Mouse (Mus musculus): Measurements from ENCODE around the gene Amigo2. TPM values are rescaled to one million over a fixed set of nuclear protein-coding genes. Genes with fewer than 3 reads are reported as not detected.
A peak's percentile ranks its signal among the peaks of the same experiment; 100 is the strongest.

The Amigo2 gene
- polyA plus RNA-seq, 1 experiment from 2014 or later = 2.9 TPM

GRCm38 (mm10) chr15:97280131-97280530 is 33.0 kb upstream of the Amigo2 start:
- Histone ChIP-seq H3K27me3 (ENCODE audit: low read depth, poor library complexity, severe bottlenecking) (no peaks in the 10 kb centered on the region), H3K9me3 (replicated peaks) (no peaks in the 10 kb centered on the region), H3K27ac (peak overlapping the region; percentile 50; the same call in 1 of the 2 replicates), H3K4me1 (peaks cover 66% of the 10 kb centered on the region), H3K4me3 (no peak overlapping the region), H3K36me3 (no peaks in the 10 kb centered on the region)
- DNase-seq (ENCODE audit: low spot score) = no peak
- 85% methylated on average over 8 of the region's 8 CpGs for WGBS

- H3K9me3 ChIP-seq (replicated peaks) = no peaks in the 10 kb centered on the region
- no peaks in the 10 kb centered on the region for H3K36me3 ChIP-seq
- H3K4me3 ChIP-seq = no peak overlapping the region
- no peak overlapping the region for H3K27ac ChIP-seq
- DNase-seq (ENCODE audit: low spot score) = no peak
- peaks cover 67% of the 10 kb centered on the region for H3K4me1 ChIP-seq
- 89% methylated on average over 9 of the region's 9 CpGs for WGBS
- H3K27me3 ChIP-seq (ENCODE audit: low read depth, poor library complexity, severe bottlenecking) = no peaks in the 10 kb centered on the region
Observed at GRCm38 (mm10) chr15:97278340-97278948, 31.4 kb upstream of the Amigo2 start.

GRCm38 (mm10) chr15:97277328-97277727 is 30.2 kb upstream of the Amigo2 start:
- no peaks in the 10 kb centered on the region for H3K27me3 ChIP-seq (ENCODE audit: low read depth, poor library complexity, severe bottlenecking)
- no peak for DNase-seq (ENCODE audit: low spot score)
- peak overlapping the region; percentile 17; the same call in 1 of the 2 replicates for H3K27ac ChIP-seq
- no peaks in the 10 kb centered on the region for H3K9me3 ChIP-seq (replicated peaks)
- WGBS = 73% methylated on average over 10 of the region's 10 CpGs
- H3K4me3 ChIP-seq = no peak overlapping the region
- H3K36me3 ChIP-seq = no peaks in the 10 kb centered on the region
- H3K4me1 ChIP-seq = peaks cover 65% of the 10 kb centered on the region

GRCm38 (mm10) chr15:97276660-97277153 is 29.6 kb upstream of the Amigo2 start:
- peak; percentile 54 for DNase-seq (ENCODE audit: low spot score)

GRCm38 (mm10) chr15:97275626-97276395 is 28.7 kb upstream of the Amigo2 start:
- H3K27ac ChIP-seq = no peak overlapping the region
- WGBS = 81% methylated on average over 12 of the region's 12 CpGs
- peaks cover 59% of the 10 kb centered on the region for H3K4me1 ChIP-seq
- no peaks in the 10 kb centered on the region for H3K9me3 ChIP-seq (replicated peaks)
- peak; percentile 25 for DNase-seq (ENCODE audit: low spot score)
- no peaks in the 10 kb centered on the region for H3K27me3 ChIP-seq (ENCODE audit: low read depth, poor library complexity, severe bottlenecking)
- no peaks in the 10 kb centered on the region for H3K36me3 ChIP-seq
- no peak overlapping the region for H3K4me3 ChIP-seq

More at GRCm38 (mm10) chr15:97276660-97277153, 29.6 kb upstream of the Amigo2 start:
- Histone ChIP-seq H3K36me3 (no peaks in the 10 kb centered on the region), H3K27ac (0 out of 2 replicates have a peak overlapping the region, but pooled peaks have one; percentile 36), H3K4me1 (peaks cover 67% of the 10 kb centered on the region), H3K9me3 (replicated peaks) (no peaks in the 10 kb centered on the region), H3K27me3 (ENCODE audit: low read depth, poor library complexity, severe bottlenecking) (no peaks in the 10 kb centered on the region), H3K4me3 (peak overlapping the region; percentile 14; the same call in 1 of the 2 replicates)
- 28% methylated on average over 20 of the region's 20 CpGs for WGBS

GRCm38 (mm10) chr15:97272831-97273230 is 25.7 kb upstream of the Amigo2 start:
- Histone ChIP-seq H3K9me3 (replicated peaks) (no peaks in the 10 kb centered on the region), H3K4me3 (no peak overlapping the region), H3K36me3 (no peaks in the 10 kb centered on the region), H3K4me1 (peaks cover 42% of the 10 kb centered on the region), H3K27ac (no peak overlapping the region), H3K27me3 (ENCODE audit: low read depth, poor library complexity, severe bottlenecking) (no peaks in the 10 kb centered on the region)
- WGBS = 82% methylated on average over 3 of the region's 3 CpGs
- DNase-seq (ENCODE audit: low spot score) = no peak

- Histone ChIP-seq H3K9me3 (replicated peaks) (no peaks in the 10 kb centered on the region), H3K36me3 (no peaks in the 10 kb centered on the region), H3K27ac (no peak overlapping the region), H3K4me1 (peaks cover 37% of the 10 kb centered on the region), H3K4me3 (no peak overlapping the region), H3K27me3 (ENCODE audit: low read depth, poor library complexity, severe bottlenecking) (no peaks in the 10 kb centered on the region)
- WGBS = 67% methylated on average over 7 of the region's 7 CpGs
- DNase-seq (ENCODE audit: low spot score) = no peak
Observed at GRCm38 (mm10) chr15:97271985-97272697, 25.1 kb upstream of the Amigo2 start.

- 75% methylated on average over 8 of the region's 8 CpGs for whole genome bisulfite sequencing
- Histone ChIP-seq H3K4me1 (peaks cover 6% of the 10 kb centered on the region), H3K27me3 (ENCODE audit: low read depth, poor library complexity, severe bottlenecking) (no peaks in the 10 kb centered on the region), H3K9me3 (replicated peaks) (no peaks in the 10 kb centered on the region), H3K4me3 (no peak overlapping the region), H3K36me3 (no peaks in the 10 kb centered on the region), H3K27ac (no peak overlapping the region)
- no peak for DNase-seq (ENCODE audit: low spot score)
Observed at GRCm38 (mm10) chr15:97267094-97267695, 20.1 kb upstream of the Amigo2 start.

GRCm38 (mm10) chr15:97266236-97266845 is 19.3 kb upstream of the Amigo2 start:
- Histone ChIP-seq H3K4me3 (no peak overlapping the region), H3K27ac (no peak overlapping the region), H3K4me1 (peaks cover 7% of the 10 kb centered on the region), H3K27me3 (ENCODE audit: low read depth, poor library complexity, severe bottlenecking) (no peaks in the 10 kb centered on the region), H3K9me3 (replicated peaks) (no peaks in the 10 kb centered on the region), H3K36me3 (no peaks in the 10 kb centered on the region)
- WGBS = 79% methylated on average over 14 of the region's 14 CpGs
- no peak for DNase-seq (ENCODE audit: low spot score)

GRCm38 (mm10) chr15:97262251-97262650 is 15.2 kb upstream of the Amigo2 start:
- Histone ChIP-seq H3K9me3 (replicated peaks) (no peaks in the 10 kb centered on the region), H3K27ac (no peak overlapping the region), H3K27me3 (ENCODE audit: low read depth, poor library complexity, severe bottlenecking) (no peaks in the 10 kb centered on the region), H3K36me3 (no peaks in the 10 kb centered on the region), H3K4me1 (peaks cover 7% of the 10 kb centered on the region), H3K4me3 (no peak overlapping the region)
- 70% methylated on average over 9 of the region's 9 CpGs for WGBS
- no peak for DNase-seq (ENCODE audit: low spot score)

- Histone ChIP-seq H3K9me3 (replicated peaks) (no peaks in the 10 kb centered on the region), H3K4me3 (no peak overlapping the region), H3K27me3 (ENCODE audit: low read depth, poor library complexity, severe bottlenecking) (no peaks in the 10 kb centered on the region), H3K4me1 (peaks cover 7% of the 10 kb centered on the region), H3K36me3 (no peaks in the 10 kb centered on the region), H3K27ac (no peak overlapping the region)
- DNase-seq (ENCODE audit: low spot score) = no peak
- WGBS = 80% methylated on average over 11 of the region's 11 CpGs
Observed at GRCm38 (mm10) chr15:97259968-97260597, 13.0 kb upstream of the Amigo2 start.

GRCm38 (mm10) chr15:97259300-97259699 is 12.2 kb upstream of the Amigo2 start:
- H3K9me3 ChIP-seq (replicated peaks) = no peaks in the 10 kb centered on the region
- WGBS = 96% methylated on average over 8 of the region's 8 CpGs
- H3K27me3 ChIP-seq (ENCODE audit: low read depth, poor library complexity, severe bottlenecking) = no peaks in the 10 kb centered on the region
- peaks cover 7% of the 10 kb centered on the region for H3K4me1 ChIP-seq
- H3K27ac ChIP-seq = no peak overlapping the region
- no peak for DNase-seq (ENCODE audit: low spot score)
- H3K36me3 ChIP-seq = no peaks in the 10 kb centered on the region
- no peak overlapping the region for H3K4me3 ChIP-seq

All from limb, embryonic 10.5 days (tissue).